8 mouse cellular contexts compared by ENCODE assay signal in genomic region chr9:31118520-31119298, GRCm38 (mm10). TPM values are rescaled to one million over a fixed set of nuclear protein-coding genes. Genes with fewer than 3 reads are reported as not detected.
DNase-seq lines count a peak whose midpoint lies in the region; ATAC-seq and TF ChIP-seq lines count a peak whose summit lies in the region.

No protein-coding gene starts in this region.

- no peak for DNase-seq in heart, postnatal 14 days
- peak; percentile 12 for DNase-seq in midbrain, embryonic 14.5 days
- DNase-seq in midbrain, postnatal 0 days (ENCODE audit: low spot score), result no peak
- peak; percentile 56 for DNase-seq in intestine, embryonic 14.5 days (ENCODE audit: low spot score)
- DNase-seq in spleen, adult 18-20 months, result no peak

- no peak overlapping the region for H3K27ac ChIP-seq in heart, embryonic 12.5 days (ENCODE audit: poor library complexity, severe bottlenecking)
- no peak overlapping the region for H3K27ac ChIP-seq in midbrain, embryonic 14.5 days (replicated peaks; ENCODE audit: low read depth, low read length)
- H3K27ac ChIP-seq in midbrain, postnatal 0 days (ENCODE audit: low read depth, low read length), result no peak overlapping the region
- H3K27ac ChIP-seq in intestine, embryonic 14.5 days (ENCODE audit: low read depth), result no peak overlapping the region

- no peaks in the 10 kb centered on the region; the same call in 1 of the 2 replicates for H3K27me3 ChIP-seq in heart, embryonic 12.5 days (replicated peaks)
- no peaks in the 10 kb centered on the region for H3K27me3 ChIP-seq in midbrain, embryonic 14.5 days (ENCODE audit: control insufficient read depth, insufficient read depth, low read length)
- H3K27me3 ChIP-seq in midbrain, postnatal 0 days (ENCODE audit: insufficient read depth, low read length), result no peaks in the 10 kb centered on the region
- H3K27me3 ChIP-seq in intestine, embryonic 14.5 days (replicated peaks; ENCODE audit: control insufficient read depth, insufficient read depth, low read length), result no peaks in the 10 kb centered on the region

- no peaks in the 10 kb centered on the region for H3K9me3 ChIP-seq in heart, embryonic 12.5 days (replicated peaks)
- no peaks in the 10 kb centered on the region for H3K9me3 ChIP-seq in midbrain, embryonic 14.5 days (ENCODE audit: control insufficient read depth, low read length)
- no peaks in the 10 kb centered on the region for H3K9me3 ChIP-seq in midbrain, postnatal 0 days (ENCODE audit: low read length)
- H3K9me3 ChIP-seq in intestine, embryonic 14.5 days (ENCODE audit: control insufficient read depth, low read length), result no peaks in the 10 kb centered on the region

- TF ChIP-seq CTCF in midbrain, postnatal 0 days (IDR thresholded peaks at IDR 0.05), result no peak

- H3K4me2 ChIP-seq in heart, embryonic 12.5 days, result no peak overlapping the region
- H3K4me2 ChIP-seq in midbrain, embryonic 14.5 days (ENCODE audit: low read length), result no peak overlapping the region
- no peak overlapping the region for H3K4me2 ChIP-seq in midbrain, postnatal 0 days (ENCODE audit: low read depth, low read length, poor library complexity, severe bottlenecking)
- no peak overlapping the region for H3K4me2 ChIP-seq in intestine, embryonic 14.5 days (ENCODE audit: low read length)

- no peaks in the 10 kb centered on the region for H3K36me3 ChIP-seq in heart, embryonic 12.5 days
- H3K36me3 ChIP-seq in midbrain, embryonic 14.5 days (ENCODE audit: control insufficient read depth, insufficient read depth, low read length), result no peaks in the 10 kb centered on the region
- no peaks in the 10 kb centered on the region for H3K36me3 ChIP-seq in midbrain, postnatal 0 days (ENCODE audit: insufficient read depth, low read length)
- H3K36me3 ChIP-seq in intestine, embryonic 14.5 days (ENCODE audit: control insufficient read depth, insufficient read depth, low read length), result no peaks in the 10 kb centered on the region

- no peak overlapping the region for H3K4me3 ChIP-seq in heart, embryonic 12.5 days
- no peak overlapping the region for H3K4me3 ChIP-seq in midbrain, embryonic 14.5 days (replicated peaks; ENCODE audit: low read depth, low read length)
- H3K4me3 ChIP-seq in midbrain, postnatal 0 days (ENCODE audit: low read depth, low read length), result no peak overlapping the region
- no peak overlapping the region for H3K4me3 ChIP-seq in intestine, embryonic 14.5 days (ENCODE audit: low read depth, low read length)

- WGBS in heart, embryonic 12.5 days, result 29% methylated on average over 11 of the region's 11 CpGs
- WGBS in midbrain, embryonic 14.5 days, result 45% methylated on average over 11 of the region's 11 CpGs
- WGBS in midbrain, postnatal 0 days, result 47% methylated on average over 11 of the region's 11 CpGs
- 28% methylated on average over 11 of the region's 11 CpGs for WGBS in intestine, embryonic 14.5 days

- H3K9ac ChIP-seq in heart, embryonic 12.5 days, result no peak overlapping the region
- H3K9ac ChIP-seq in midbrain, embryonic 14.5 days (replicated peaks; ENCODE audit: low read length), result no peak overlapping the region
- no peak overlapping the region for H3K9ac ChIP-seq in midbrain, postnatal 0 days (replicated peaks; ENCODE audit: low read length, poor library complexity, severe bottlenecking)
- no peak overlapping the region for H3K9ac ChIP-seq in intestine, embryonic 14.5 days (ENCODE audit: low read length)

- intact Hi-C loops in heart, postnatal 14 days (cut with DNase I), result no loop called here

- peak; percentile 83 for ATAC-seq in heart, embryonic 12.5 days (ENCODE audit: insufficient number of reproducible peaks, low FRiP score)
- no peak for ATAC-seq in midbrain, embryonic 14.5 days (ENCODE audit: low FRiP score, low TSS enrichment)
- no peak for ATAC-seq in midbrain, postnatal 0 days (ENCODE audit: low FRiP score)
- ATAC-seq in intestine, embryonic 14.5 days (replicated peaks; ENCODE audit: low FRiP score, low TSS enrichment, low read depth), result peak; percentile 71
- ATAC-seq in erythroblast, adult 5-6 weeks (replicated peaks; ENCODE audit: low FRiP score, poor library complexity, severe bottlenecking), result no peak
- no peak for ATAC-seq in frontal cortex, adult (ENCODE audit: low TSS enrichment)

- peaks cover 27% of the 10 kb centered on the region for H3K4me1 ChIP-seq in heart, embryonic 12.5 days (replicated peaks)
- no peaks in the 10 kb centered on the region for H3K4me1 ChIP-seq in midbrain, embryonic 14.5 days (ENCODE audit: control insufficient read depth, insufficient read depth, low read length)
- H3K4me1 ChIP-seq in midbrain, postnatal 0 days (ENCODE audit: insufficient read depth, low read length), result no peaks in the 10 kb centered on the region
- peaks cover 6% of the 10 kb centered on the region; the same call in 1 of the 2 replicates for H3K4me1 ChIP-seq in intestine, embryonic 14.5 days (replicated peaks; ENCODE audit: control insufficient read depth, insufficient read depth, low read length)

RNA-seq across cellular contexts. Expression of gene St14, which starts 12.9 kb away (rescaled TPM):
- polyA plus RNA-seq in heart, embryonic 12.5 days (2016; fragmentation: Nextera tagmentation; extraction: Ambion mirVana), result 1.3 and 1.5 TPM in 2 replicates
- total RNA-seq in heart, postnatal 14 days (2021), result under 1 TPM; 0.34 to 0.36 TPM
- polyA plus RNA-seq in midbrain, embryonic 14.5 days (2014; fragmentation: Nextera tagmentation; extraction: Ambion mirVana), result 0.85 and 1.2 TPM in 2 replicates
- total RNA-seq in midbrain, postnatal 0 days (2014; rRNA removed), result 1.4 and 1.9 TPM in 2 replicates
- polyA plus RNA-seq in midbrain, postnatal 0 days (2015; fragmentation: Nextera tagmentation; extraction: Ambion mirVana), result 1.2 and 1.5 TPM in 2 replicates
- 55.7 and 60.8 TPM in 2 replicates for polyA plus RNA-seq in intestine, embryonic 14.5 days (2014; fragmentation: Nextera tagmentation; extraction: Ambion mirVana)
- total RNA-seq in erythroblast, adult 5-6 weeks (2015; ENCODE audit: low replicate concordance), result not detected in 2 replicates
- total RNA-seq in erythroblast, adult 5-6 weeks (2017; ENCODE audit: low replicate concordance), result 0.84 and 3.4 TPM in 2 replicates

Comparison
In these comparisons a context has a peak if more than half of its experiments do, and no peak if none do; other contexts are left out.
1. DNase-seq: peak in midbrain, embryonic 14.5 days (single experiment) and intestine, embryonic 14.5 days (single experiment); none in heart, postnatal 14 days (0 of 2), midbrain, postnatal 0 days (single experiment) and spleen, adult 18-20 months (0 of 2).
2. ATAC-seq: peak in heart, embryonic 12.5 days (single experiment) and intestine, embryonic 14.5 days (single experiment); none in midbrain, embryonic 14.5 days (single experiment), midbrain, postnatal 0 days (single experiment), erythroblast, adult 5-6 weeks (single experiment) and frontal cortex, adult (single experiment).
3. RNA of gene St14, which starts 12.9 kb away (polyA plus RNA-seq): 55.7 to 60.8 TPM in intestine, embryonic 14.5 days; 1.3 to 1.5 TPM in heart, embryonic 12.5 days, 0.85 to 1.2 TPM in midbrain, embryonic 14.5 days and 1.2 to 1.5 TPM in midbrain, postnatal 0 days; every median in the first group is over 10 times any median in the second.